Mouse (Mus musculus) intestine, embryonic 16.5 days (tissue): ENCODE measurements around the gene Gm19426. TPM values are rescaled to one million over a fixed set of nuclear protein-coding genes. Genes with fewer than 3 reads are reported as not detected.
A peak's percentile ranks its signal among the peaks of the same experiment; 100 is the strongest.

Experiments
- ATAC-seq: fragments of 200-750 bp; cut with Nextera tagmentation; 2 replicates; pipeline ENCODE4 v1.8.0; 2017; ENCODE audit warnings: moderate TSS enrichment, moderate library complexity
- H3K27ac ChIP-seq: fragments of 300-500 bp; sonication (generic); 2 replicates; pipeline ENCODE4 v1.5.1; 2014; ENCODE audit warnings: mild to moderate bottlenecking, low read length
- H3K27me3 ChIP-seq: fragments of 300-500 bp; sonication (generic); replicated peaks from 2 replicates; pipeline ENCODE4 v1.6.1; 2014; ENCODE audit warnings: low read length, control low read depth, mixed read lengths; ENCODE audit not compliant: control insufficient read depth, insufficient read depth
- H3K36me3 ChIP-seq: fragments of 300-500 bp; sonication (generic); 2 replicates; pipeline ENCODE4 v1.6.1; 2014; ENCODE audit warnings: low read length, control low read depth; ENCODE audit not compliant: control insufficient read depth, insufficient read depth
- H3K4me1 ChIP-seq: fragments of 300-500 bp; sonication (generic); 2 replicates; pipeline ENCODE4 v1.6.1; 2014; ENCODE audit warnings: low read length, control low read depth, mixed read lengths; ENCODE audit not compliant: control insufficient read depth, insufficient read depth
- H3K4me2 ChIP-seq: fragments of 300-500 bp; sonication (generic); 2 replicates; pipeline ENCODE4 v1.6.1; 2014; ENCODE audit warnings: low read depth, low read length, control low read depth
- H3K4me3 ChIP-seq: fragments of 300-500 bp; sonication (generic); 2 replicates; pipeline ENCODE4 v1.5.1; 2014; ENCODE audit warnings: mild to moderate bottlenecking, low read length
- H3K9ac ChIP-seq: fragments of 300-500 bp; sonication (generic); 2 replicates; pipeline ENCODE4 v1.6.1; 2014; ENCODE audit warnings: low read depth, low read length
- H3K9me3 ChIP-seq: fragments of 300-500 bp; sonication (generic); 2 replicates; pipeline ENCODE4 v1.6.1; 2016; ENCODE audit warnings: low read length, control low read depth; ENCODE audit not compliant: control insufficient read depth
- WGBS: fragments of 180-500 bp; shearing (Covaris S2); extraction: QIAGEN DNeasy Blood & Tissue Kit; methylation state at CpG from one replicate; pipeline ENCODE4 v1.1.7; 2014; 5-methylcytosine and 5-hydroxymethylcytosine counted together
- microRNA counts: library from miRNA; unstranded; fragments of <30 nt; microRNA quantifications from one replicate; lab custom pipeline; 2016
- microRNA-seq: library from miRNA; unstranded; fragments of <30 nt; microRNA quantifications from one replicate; pipeline ENCODE4, GENCODE M21; 2016
- polyA plus RNA-seq: library from polyadenylated mRNA; unstranded; fragments of >200 nt; fragmentation: Nextera tagmentation; extraction: Ambion mirVana; gene quantifications from 2 replicates; pipeline ENCODE4 v1.2.1, GENCODE M21; 2015

The Gm19426 gene
- polyA plus RNA-seq, 1 experiment from 2014 or later = 5.1 TPM

DNA sequence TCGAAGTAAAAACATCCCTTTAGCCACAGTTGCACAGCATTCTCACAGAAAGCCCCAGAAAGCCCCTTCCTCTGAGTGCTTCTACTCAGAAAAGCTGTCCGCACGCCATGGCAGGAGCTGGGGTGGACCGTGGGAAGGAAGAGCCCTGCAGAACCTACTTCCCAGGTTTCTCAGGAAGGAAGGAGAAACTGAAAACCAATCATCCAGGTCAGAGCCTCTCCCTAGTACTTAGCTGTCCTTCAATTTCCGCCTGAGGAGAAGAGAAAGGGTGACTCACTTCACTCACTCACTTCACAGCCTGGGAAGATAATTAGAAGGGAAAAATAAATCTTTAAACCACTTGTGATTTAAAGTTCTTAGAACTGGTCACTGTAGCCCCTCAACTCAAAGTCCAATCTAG is 39.1 kb downstream of the Gm19426 start:
- 74% methylated on average over 5 of the region's 5 CpGs for WGBS
- no peak overlapping the region for H3K4me3 ChIP-seq
- no peak overlapping the region for H3K4me2 ChIP-seq
- H3K4me1 ChIP-seq = no peaks in the 10 kb centered on the region
- H3K27me3 ChIP-seq = no peaks in the 10 kb centered on the region
- no peaks in the 10 kb centered on the region for H3K9me3 ChIP-seq
- H3K36me3 ChIP-seq = no peaks in the 10 kb centered on the region
- ATAC-seq = peak; percentile 63
- no peak overlapping the region for H3K9ac ChIP-seq
- H3K27ac ChIP-seq = no peak overlapping the region

DNA sequence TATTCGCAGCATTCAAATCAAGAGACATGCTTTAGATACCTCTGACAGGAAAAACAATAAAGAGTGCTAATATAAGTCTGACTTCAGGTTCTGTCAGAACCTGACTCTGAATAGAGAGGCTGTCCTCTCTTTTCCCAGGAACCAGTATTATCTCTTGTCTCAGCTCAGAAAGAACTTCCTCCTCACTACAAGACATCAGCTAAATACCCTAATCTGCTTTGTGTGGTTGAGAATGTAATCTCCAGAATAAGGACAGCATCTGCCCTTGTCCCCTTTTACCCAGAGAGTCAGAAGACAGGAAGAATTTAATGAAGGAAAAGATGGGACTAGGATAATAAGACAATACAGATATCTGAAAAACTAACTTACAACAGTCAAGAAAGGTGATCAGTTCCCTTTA is 40.0 kb downstream of the Gm19426 start:
- Histone ChIP-seq H3K9ac (no peak overlapping the region), H3K4me3 (no peak overlapping the region), H3K9me3 (no peaks in the 10 kb centered on the region), H3K27ac (no peak overlapping the region), H3K27me3 (no peaks in the 10 kb centered on the region), H3K4me2 (no peak overlapping the region), H3K4me1 (no peaks in the 10 kb centered on the region), H3K36me3 (no peaks in the 10 kb centered on the region; the same call in 1 of the 2 replicates)
- WGBS = 95% methylated on average over 1 of the region's 1 CpGs
- no peak for ATAC-seq

DNA sequence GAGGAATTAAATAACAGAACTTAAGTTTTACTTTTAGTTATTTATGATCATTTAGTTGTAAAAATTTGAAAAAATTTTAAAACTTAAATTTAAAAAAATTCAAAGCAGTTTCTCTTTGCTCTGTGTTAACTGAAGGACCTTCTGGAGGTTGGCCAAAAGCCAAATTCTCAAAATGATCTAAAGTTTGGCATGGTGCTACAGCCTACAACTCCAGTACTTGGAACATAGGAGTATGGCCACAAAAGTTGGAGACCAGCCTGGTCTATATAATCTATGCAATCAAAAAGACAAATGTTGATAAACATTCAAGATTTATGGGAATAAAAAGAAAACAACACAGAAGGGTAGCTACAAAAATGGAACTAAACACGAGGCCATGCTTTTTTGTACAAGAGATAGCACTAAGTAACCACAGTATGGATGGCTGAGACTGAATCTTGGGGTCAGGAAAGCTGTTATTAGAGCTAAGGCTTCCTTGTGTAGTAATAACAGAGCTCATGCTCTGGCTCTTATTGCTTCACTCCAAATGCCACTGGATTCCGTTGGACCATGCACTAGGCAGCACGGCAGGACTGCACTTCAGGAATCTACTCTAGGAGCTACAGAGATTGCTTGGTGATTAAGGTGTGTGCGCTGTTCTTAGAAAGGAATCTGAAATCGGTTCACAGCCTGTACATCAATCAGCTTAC is 48.3 kb downstream of the Gm19426 start:
- H3K4me1 ChIP-seq = no peaks in the 10 kb centered on the region
- H3K27me3 ChIP-seq = no peaks in the 10 kb centered on the region
- no peak overlapping the region for H3K4me3 ChIP-seq
- no peak for ATAC-seq
- no peak overlapping the region for H3K4me2 ChIP-seq
- no peaks in the 10 kb centered on the region for H3K9me3 ChIP-seq
- no peak overlapping the region for H3K9ac ChIP-seq
- H3K27ac ChIP-seq = no peak overlapping the region
- 75% methylated on average over 5 of the region's 5 CpGs for WGBS
- H3K36me3 ChIP-seq = peaks cover 13% of the 10 kb centered on the region

MicroRNAs within 50 kb of the gene (microRNA counts, 519-probe panel; counts per million panel counts)
- 4,461 counts per million, percentile 100 among the panel's probes with 10 or more counts for microRNA mmu-miR-130a (lab: Ali Mortazavi, UCI)

Small RNA genes within 50 kb of the gene (microRNA-seq; reads per million reads assigned to microRNA genes)
- 26,479 reads per million, percentile 98 among the genes with 10 or more reads in this experiment for gene Mir130a

Other genes starting within 250 kb of the Gm19426 start
- gene Ctnnd1, start 92.9 kb downstream of the Gm19426 start, polyA plus RNA-seq = 57.2 and 64.1 TPM in 2 replicates
- 0.07 and 0.12 TPM in 2 replicates for gene Btbd18, start 84.6 kb downstream of the Gm19426 start, polyA plus RNA-seq
- 184 and 206 TPM in 2 replicates for gene Selenoh, start 72.9 kb downstream of the Gm19426 start, polyA plus RNA-seq
- not detected in 2 replicates for gene Gm28635, start 65.6 kb downstream of the Gm19426 start, polyA plus RNA-seq
- 29.0 and 31.6 TPM in 2 replicates for gene Med19, start 65.3 kb downstream of the Gm19426 start, polyA plus RNA-seq
- gene Tmx2, start 64.5 kb downstream of the Gm19426 start, polyA plus RNA-seq = 151 and 163 TPM in 2 replicates
- gene Zdhhc5, start 28.5 kb downstream of the Gm19426 start, polyA plus RNA-seq = 18.3 and 23.4 TPM in 2 replicates
- 28.3 and 28.4 TPM in 2 replicates for gene Clp1, start 16.3 kb downstream of the Gm19426 start, polyA plus RNA-seq
- gene Ypel4, start 9.6 kb downstream of the Gm19426 start, polyA plus RNA-seq = 4.3 and 6.0 TPM in 2 replicates
- 62.5 and 62.6 TPM in 2 replicates for gene Serping1, start 31.8 kb upstream of the Gm19426 start, polyA plus RNA-seq
- 47.5 and 49.9 TPM in 2 replicates for gene Ube2l6, start 55.2 kb upstream of the Gm19426 start, polyA plus RNA-seq
- 0.10 and 0.17 TPM in 2 replicates for gene Smtnl1, start 79.0 kb upstream of the Gm19426 start, polyA plus RNA-seq
- 59.7 and 61.5 TPM in 2 replicates for gene Timm10, start 83.3 kb upstream of the Gm19426 start, polyA plus RNA-seq
- gene Slc43a1, start 95.2 kb upstream of the Gm19426 start, polyA plus RNA-seq = 12.8 and 14.6 TPM in 2 replicates
- gene Rtn4rl2, start 143.1 kb upstream of the Gm19426 start, polyA plus RNA-seq = 0.57 and 0.61 TPM in 2 replicates
- 43.7 and 47.7 TPM in 2 replicates for gene Slc43a3, start 192.9 kb upstream of the Gm19426 start, polyA plus RNA-seq
- 1.0 TPM in 1 of 2 replicates, not detected in the other for gene Prg2, start 236.8 kb upstream of the Gm19426 start, polyA plus RNA-seq
- not detected in 2 replicates for gene Prg3, start 244.6 kb upstream of the Gm19426 start, polyA plus RNA-seq